Mouse (Mus musculus) kidney, postnatal 0 days (tissue): Measurements from ENCODE around the gene Rarres1. TPM values are rescaled to one million over a fixed set of nuclear protein-coding genes. Genes with fewer than 3 reads are reported as not detected.

Experiments
- ATAC-seq: fragments of 200-750 bp; cut with Nextera tagmentation; replicated peaks from 2 replicates; pipeline ENCODE4 v1.8.0; 2017; ENCODE audit warnings: low read depth, moderate number of reproducible peaks, moderate TSS enrichment, moderate library complexity; ENCODE audit not compliant: low FRiP score
- DNase-seq: peaks from one replicate; pipeline ENCODE4 v3.0.0-alpha.2; 2016; ENCODE audit warnings: low spot score
- H3K27ac ChIP-seq: fragments of 300-500 bp; sonication (generic); 2 replicates; pipeline ENCODE4 v1.5.1; 2014; ENCODE audit warnings: mild to moderate bottlenecking
- H3K27me3 ChIP-seq: fragments of 300-500 bp; sonication (generic); 2 replicates; pipeline ENCODE4 v1.6.1; 2014; ENCODE audit warnings: low read length, mixed read lengths; ENCODE audit not compliant: insufficient read depth
- H3K36me3 ChIP-seq: fragments of 300-500 bp; sonication (generic); 2 replicates; pipeline ENCODE4 v1.6.1; 2014; ENCODE audit warnings: low read length, mixed read lengths; ENCODE audit not compliant: insufficient read depth
- H3K4me1 ChIP-seq: fragments of 300-500 bp; sonication (generic); replicated peaks from 2 replicates; pipeline ENCODE4 v1.6.1; 2014; ENCODE audit warnings: antibody characterized with exemption, low read length, mixed read lengths; ENCODE audit not compliant: insufficient read depth
- H3K4me2 ChIP-seq: fragments of 300-500 bp; sonication (generic); 2 replicates; pipeline ENCODE4 v1.6.1; 2014; ENCODE audit warnings: mild to moderate bottlenecking, low read length, moderate library complexity, mixed read lengths
- H3K4me3 ChIP-seq: fragments of 300-500 bp; sonication (generic); replicated peaks from 2 replicates; pipeline ENCODE4 v1.5.1; 2014; ENCODE audit warnings: low read depth, low read length
- H3K9ac ChIP-seq: fragments of 300-500 bp; sonication (generic); 2 replicates; pipeline ENCODE4 v1.6.1; 2014; ENCODE audit warnings: low read depth, low read length
- H3K9me3 ChIP-seq: fragments of 300-500 bp; sonication (generic); replicated peaks from 2 replicates; pipeline ENCODE4 v1.6.1; 2016; ENCODE audit warnings: low read length, inconsistent platforms, mixed read lengths
- CTCF ChIP-seq: IDR thresholded peaks from 2 replicates; pipeline ENCODE4 v1.5.1; 2016; ENCODE audit warnings: antibody characterized with exemption, low read depth, mild to moderate bottlenecking, moderate library complexity
- WGBS: fragments of 180-500 bp; shearing (Covaris S2); extraction: QIAGEN DNeasy Blood & Tissue Kit; methylation state at CpG from one replicate; pipeline ENCODE4 v1.1.7; 2014; 5-methylcytosine and 5-hydroxymethylcytosine counted together
- polyA plus RNA-seq: library from polyadenylated mRNA; unstranded; fragments of >200 nt; fragmentation: Nextera tagmentation; extraction: Ambion mirVana; gene quantifications from 2 replicates; pipeline ENCODE4 v1.2.1, GENCODE M21; 2015

Rarres1 gene
- polyA plus RNA-seq, 1 experiment from 2014 or later, result 7.6 TPM

DNA sequence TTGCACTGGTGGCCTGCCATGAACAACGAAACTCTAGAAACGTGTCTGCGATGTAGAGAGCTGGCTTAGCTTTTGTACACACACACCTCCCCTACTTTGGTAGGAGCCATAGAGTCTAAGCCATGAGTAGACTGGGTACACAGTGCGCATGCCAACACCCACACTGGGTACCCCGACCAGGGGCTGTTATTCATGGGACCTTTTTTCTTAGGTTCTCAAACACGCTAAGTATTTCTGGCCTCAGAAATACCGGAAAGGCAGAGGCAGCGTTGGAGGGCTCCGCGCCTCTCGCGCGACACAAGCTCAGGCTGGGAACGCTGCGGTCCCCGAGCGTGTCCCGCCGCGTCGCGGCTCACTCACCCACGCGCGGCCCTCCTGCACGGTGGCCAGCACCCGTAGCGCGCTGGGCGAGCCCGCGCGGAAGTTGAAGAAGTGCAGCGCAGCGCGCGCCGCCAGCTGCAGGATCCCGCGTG lies 486 bp downstream of the Rarres1 start:
- Histone ChIP-seq H3K9ac (peak overlapping the region; percentile 64), H3K36me3 (no peaks in the 10 kb centered on the region), H3K27me3 (no peaks in the 10 kb centered on the region; the same call in 1 of the 2 replicates), H3K9me3 (no peaks in the 10 kb centered on the region), H3K4me1 (peaks cover 7% of the 10 kb centered on the region; the same call in 1 of the 2 replicates), H3K4me2 (peak overlapping the region; percentile 100), H3K4me3 (peak overlapping the region; percentile 56), H3K27ac (no peak overlapping the region)
- TF ChIP-seq CTCF, result no peak
- DNase-seq (peak; percentile 14), ATAC-seq (peak; percentile 59)
- 5% methylated on average over 40 of the region's 40 CpGs for WGBS

DNA sequence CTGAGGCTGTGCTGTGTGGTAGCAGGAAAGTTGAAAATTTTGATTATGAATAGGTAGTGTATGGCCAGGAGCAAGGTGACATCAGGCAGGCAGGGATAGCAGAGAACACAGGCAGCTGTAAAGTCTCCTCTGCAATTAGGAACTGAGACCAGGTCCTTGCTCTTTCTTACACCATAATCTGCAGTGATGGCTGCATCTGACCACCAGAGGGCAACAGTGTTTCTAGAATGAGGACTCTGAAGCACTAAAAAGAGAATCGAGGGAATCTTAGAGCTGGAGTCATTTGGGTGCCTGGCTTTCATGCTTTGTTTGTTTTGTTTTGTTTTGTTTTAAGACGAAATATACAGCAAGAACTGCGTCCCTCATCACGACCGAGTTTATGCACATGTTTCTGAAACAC lies 2.5 kb downstream of the Rarres1 start:
- H3K9me3 ChIP-seq, result no peaks in the 10 kb centered on the region
- no peak overlapping the region for H3K9ac ChIP-seq
- H3K4me1 ChIP-seq, result peaks cover 7% of the 10 kb centered on the region; the same call in 1 of the 2 replicates
- no peak overlapping the region for H3K4me3 ChIP-seq
- H3K4me2 ChIP-seq, result no peak overlapping the region
- H3K27ac ChIP-seq, result no peak overlapping the region
- no peaks in the 10 kb centered on the region for H3K36me3 ChIP-seq
- no peaks in the 10 kb centered on the region; the same call in 1 of the 2 replicates for H3K27me3 ChIP-seq
- DNase-seq (peak; percentile 90), ATAC-seq (peak; percentile 47; the same call in 1 of the 2 replicates)
- TF ChIP-seq CTCF, result peak; percentile 96
- WGBS, result 3% methylated on average over 5 of the region's 5 CpGs

DNA sequence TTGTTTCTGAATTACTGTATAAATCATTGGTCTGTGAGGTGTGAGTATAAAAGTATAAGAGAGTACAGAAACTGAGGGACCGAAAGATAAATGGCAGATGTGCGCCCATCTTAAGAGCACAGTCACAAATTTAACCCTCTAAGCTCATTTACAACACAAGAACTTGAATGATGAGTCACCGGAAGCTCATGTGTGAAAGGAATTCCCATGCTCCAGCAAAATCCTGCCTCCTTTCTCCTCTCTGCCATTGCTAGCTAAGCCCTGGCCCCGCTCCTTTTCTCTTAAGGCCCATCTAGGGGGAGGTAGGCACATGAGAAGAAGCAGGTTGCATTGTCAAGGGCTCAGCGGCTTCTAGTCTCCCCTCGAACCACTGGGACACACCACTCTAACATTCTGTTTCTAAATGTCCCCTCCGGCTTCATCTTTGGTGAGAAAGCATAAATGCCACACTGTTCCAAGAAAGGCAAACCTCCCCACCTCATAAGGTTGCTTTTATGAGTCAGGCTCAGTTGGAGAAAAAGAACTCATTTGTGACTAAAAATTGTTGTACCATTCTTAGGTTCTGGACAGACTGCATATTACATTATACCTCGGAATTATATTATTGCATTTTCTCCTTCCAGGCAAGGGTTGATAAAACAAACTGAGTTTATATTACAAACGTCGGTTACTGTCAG lies 7.0 kb downstream of the Rarres1 start:
- Histone ChIP-seq H3K27me3 (no peaks in the 10 kb centered on the region), H3K4me3 (no peak overlapping the region), H3K27ac (no peak overlapping the region), H3K36me3 (no peaks in the 10 kb centered on the region), H3K9me3 (no peaks in the 10 kb centered on the region), H3K9ac (no peak overlapping the region), H3K4me2 (no peak overlapping the region), H3K4me1 (no peaks in the 10 kb centered on the region)
- ATAC-seq, result no peak
- WGBS, result 85% methylated on average over 10 of the region's 10 CpGs
- DNase-seq, result no peak
- TF ChIP-seq CTCF, result no peak

DNA sequence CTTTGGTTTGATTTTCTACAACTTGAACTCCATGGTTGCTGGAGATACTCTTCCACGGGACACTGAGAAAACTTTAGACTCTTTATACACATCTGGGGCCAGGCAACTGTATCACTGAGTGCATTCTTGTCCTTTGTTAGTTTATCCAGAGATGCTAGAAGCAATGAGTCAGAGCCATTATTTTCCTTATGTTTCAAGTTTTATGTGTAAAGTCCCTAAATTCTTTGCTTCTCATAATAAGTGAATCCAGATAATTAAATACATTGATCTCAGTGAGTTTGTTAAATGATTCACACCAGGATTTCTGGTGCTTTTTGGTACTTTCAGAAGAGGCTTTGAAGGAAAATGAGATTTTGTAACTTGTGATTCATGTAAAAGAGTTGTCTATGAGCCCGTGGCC lies 10.0 kb downstream of the Rarres1 start:
- no peak overlapping the region for H3K9ac ChIP-seq
- H3K9me3 ChIP-seq, result no peaks in the 10 kb centered on the region
- DNase-seq, result no peak
- WGBS, result 72% methylated on average over 2 of the region's 2 CpGs
- no peak overlapping the region for H3K4me2 ChIP-seq
- no peak for TF ChIP-seq CTCF
- no peak overlapping the region for H3K4me3 ChIP-seq
- ATAC-seq, result no peak
- no peak overlapping the region for H3K27ac ChIP-seq
- no peaks in the 10 kb centered on the region for H3K36me3 ChIP-seq
- H3K4me1 ChIP-seq, result no peaks in the 10 kb centered on the region
- no peaks in the 10 kb centered on the region for H3K27me3 ChIP-seq

DNA sequence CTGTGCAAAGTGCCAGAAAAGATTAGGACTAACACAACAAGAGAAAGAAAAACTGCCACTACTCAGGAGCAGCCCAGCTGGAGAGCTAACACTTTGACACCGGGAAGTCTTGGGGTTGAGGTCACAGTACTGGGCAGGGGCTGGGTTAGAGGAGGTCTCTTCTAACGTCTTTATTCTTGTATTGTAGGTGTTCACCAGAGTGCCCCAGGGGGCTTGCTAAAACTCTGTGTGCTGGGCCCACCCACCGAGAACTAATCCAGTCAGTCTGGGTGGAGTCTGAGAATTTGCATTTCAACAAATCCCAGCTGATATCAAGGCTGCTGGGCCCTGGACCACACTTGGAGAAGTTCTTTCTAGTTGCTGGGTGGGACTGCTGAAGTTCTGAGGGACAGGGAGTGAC lies 11.4 kb downstream of the Rarres1 start:
- WGBS, result 7% methylated on average over 3 of the region's 3 CpGs
- Histone ChIP-seq H3K4me3 (no peak overlapping the region), H3K4me2 (no peak overlapping the region), H3K27me3 (no peaks in the 10 kb centered on the region), H3K4me1 (no peaks in the 10 kb centered on the region), H3K9me3 (no peaks in the 10 kb centered on the region), H3K9ac (no peak overlapping the region), H3K36me3 (no peaks in the 10 kb centered on the region), H3K27ac (no peak overlapping the region)
- TF ChIP-seq CTCF, result no peak
- ATAC-seq, result no peak
- no peak for DNase-seq

DNA sequence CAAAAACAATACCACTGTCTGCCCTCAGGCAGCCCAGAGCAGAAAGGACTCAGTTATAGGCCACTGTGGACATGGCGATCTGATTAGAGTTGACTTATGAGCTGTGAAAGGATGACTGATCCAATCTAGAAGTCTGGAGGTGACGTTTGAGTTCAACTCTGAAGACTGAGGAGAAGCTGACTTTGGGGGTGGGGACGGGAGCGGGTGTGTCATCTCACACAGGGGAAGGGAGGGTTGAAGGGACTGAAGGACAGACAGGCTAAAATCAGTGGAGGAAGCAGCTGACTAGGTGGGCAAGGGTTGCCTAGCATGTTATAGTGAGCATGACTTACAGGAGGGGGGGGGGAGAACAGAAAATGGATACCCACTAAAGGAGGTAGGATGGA lies 15.9 kb downstream of the Rarres1 start:
- no peak for DNase-seq
- Histone ChIP-seq H3K27me3 (no peaks in the 10 kb centered on the region), H3K4me2 (no peak overlapping the region), H3K4me1 (no peaks in the 10 kb centered on the region), H3K36me3 (no peaks in the 10 kb centered on the region), H3K9me3 (no peaks in the 10 kb centered on the region), H3K27ac (no peak overlapping the region), H3K9ac (no peak overlapping the region), H3K4me3 (no peak overlapping the region)
- TF ChIP-seq CTCF, result no peak
- WGBS, result 87% methylated on average over 4 of the region's 4 CpGs
- ATAC-seq, result no peak
